Mouse (Mus musculus) midbrain, embryonic 14.5 days (tissue): ENCODE results near the gene Denr. TPM values are rescaled to one million over a fixed set of nuclear protein-coding genes. Genes with fewer than 3 reads are reported as not detected.

Experiments
- ATAC-seq: fragments of 200-750 bp; cut with Nextera tagmentation; 2 replicates; pipeline ENCODE4 v1.8.0; 2017; ENCODE audit warnings: moderate number of reproducible peaks, moderate library complexity; ENCODE audit not compliant: low FRiP score, low TSS enrichment
- DNase-seq: peaks from one replicate; pipeline ENCODE4 v3.0.0-alpha.2; 2015
- H3K27ac ChIP-seq: fragments of 300-500 bp; sonication (generic); replicated peaks from 2 replicates; pipeline ENCODE4 v1.5.1; 2014; ENCODE audit warnings: mild to moderate bottlenecking, low read depth, low read length, moderate library complexity
- H3K27me3 ChIP-seq: fragments of 300-500 bp; sonication (generic); 2 replicates; pipeline ENCODE4 v1.6.1; 2014; ENCODE audit warnings: low read length, control low read depth, mixed read lengths; ENCODE audit not compliant: control insufficient read depth, insufficient read depth
- H3K36me3 ChIP-seq: fragments of 300-500 bp; sonication (generic); 2 replicates; pipeline ENCODE4 v1.6.1; 2014; ENCODE audit warnings: low read length, control low read depth; ENCODE audit not compliant: control insufficient read depth, insufficient read depth
- H3K4me1 ChIP-seq: fragments of 300-500 bp; sonication (generic); 2 replicates; pipeline ENCODE4 v1.6.1; 2014; ENCODE audit warnings: mild to moderate bottlenecking, antibody characterized with exemption, low read length, control low read depth; ENCODE audit not compliant: control insufficient read depth, insufficient read depth
- H3K4me2 ChIP-seq: fragments of 300-500 bp; sonication (generic); 2 replicates; pipeline ENCODE4 v1.6.1; 2014; ENCODE audit warnings: mild to moderate bottlenecking, low read length, moderate library complexity
- H3K4me3 ChIP-seq: fragments of 300-500 bp; sonication (generic); replicated peaks from 2 replicates; pipeline ENCODE4 v1.5.1; 2014; ENCODE audit warnings: low read depth, low read length
- H3K9ac ChIP-seq: fragments of 300-500 bp; sonication (generic); replicated peaks from 2 replicates; pipeline ENCODE4 v1.6.1; 2014; ENCODE audit warnings: mild to moderate bottlenecking, low read length, moderate library complexity
- H3K9me3 ChIP-seq: fragments of 300-500 bp; sonication (generic); 2 replicates; pipeline ENCODE4 v1.6.1; 2016; ENCODE audit warnings: low read length, control low read depth, mixed read lengths; ENCODE audit not compliant: control insufficient read depth
- WGBS: fragments of 180-500 bp; shearing (Covaris S2); extraction: QIAGEN DNeasy Blood & Tissue Kit; methylation state at CpG from one replicate; pipeline ENCODE4 v1.1.7; 2014; 5-methylcytosine and 5-hydroxymethylcytosine counted together
- polyA plus RNA-seq: library from polyadenylated mRNA; unstranded; fragments of >200 nt; fragmentation: Nextera tagmentation; extraction: Ambion mirVana; gene quantifications from 2 replicates; pipeline ENCODE4 v1.2.1, GENCODE M21; 2014

Denr gene
- polyA plus RNA-seq, 1 experiment from 2014 or later: 118 TPM

DNA sequence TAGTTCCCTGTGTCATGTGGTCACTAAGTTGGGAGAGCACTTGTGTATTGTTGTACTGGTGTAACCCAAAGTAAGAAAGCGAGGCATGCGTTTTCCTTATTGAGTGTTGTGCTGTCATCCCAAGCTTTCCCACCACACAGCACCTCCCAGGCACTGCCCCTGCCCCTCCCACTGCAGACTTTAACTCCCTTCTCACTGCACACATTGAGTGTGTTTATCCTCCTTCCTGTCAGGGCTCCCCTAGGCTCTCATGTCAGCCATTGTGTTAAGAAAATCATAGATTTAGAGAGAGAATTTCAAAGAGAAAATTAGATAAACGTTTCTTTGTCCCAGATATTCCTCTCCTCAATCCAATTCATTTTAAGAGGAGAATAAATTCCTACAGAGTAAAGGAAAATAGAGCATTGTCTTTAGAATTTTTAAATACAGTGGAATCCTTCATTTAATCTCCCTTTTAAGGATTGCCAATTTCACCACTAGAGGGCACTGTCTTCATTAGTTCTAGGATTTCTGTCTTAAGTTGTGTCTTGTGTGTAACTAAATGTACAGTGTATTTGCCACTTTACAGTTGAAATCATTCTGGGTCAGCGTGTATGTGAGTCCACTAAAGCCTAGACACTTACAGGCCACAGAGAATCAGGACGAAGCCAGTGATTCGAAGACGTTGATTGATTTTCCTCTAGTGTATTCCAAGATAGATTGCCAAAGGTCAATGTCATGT lies 40.2 kb downstream of the Denr start:
- Histone ChIP-seq H3K4me1 (no peaks in the 10 kb centered on the region), H3K9ac (no peak overlapping the region), H3K9me3 (no peaks in the 10 kb centered on the region), H3K27ac (no peak overlapping the region), H3K4me2 (no peak overlapping the region), H3K27me3 (no peaks in the 10 kb centered on the region), H3K36me3 (no peaks in the 10 kb centered on the region), H3K4me3 (no peak overlapping the region)
- DNase-seq (peak; percentile 92), ATAC-seq (no peak)
- WGBS: 56% methylated on average over 7 of the region's 7 CpGs

DNA sequence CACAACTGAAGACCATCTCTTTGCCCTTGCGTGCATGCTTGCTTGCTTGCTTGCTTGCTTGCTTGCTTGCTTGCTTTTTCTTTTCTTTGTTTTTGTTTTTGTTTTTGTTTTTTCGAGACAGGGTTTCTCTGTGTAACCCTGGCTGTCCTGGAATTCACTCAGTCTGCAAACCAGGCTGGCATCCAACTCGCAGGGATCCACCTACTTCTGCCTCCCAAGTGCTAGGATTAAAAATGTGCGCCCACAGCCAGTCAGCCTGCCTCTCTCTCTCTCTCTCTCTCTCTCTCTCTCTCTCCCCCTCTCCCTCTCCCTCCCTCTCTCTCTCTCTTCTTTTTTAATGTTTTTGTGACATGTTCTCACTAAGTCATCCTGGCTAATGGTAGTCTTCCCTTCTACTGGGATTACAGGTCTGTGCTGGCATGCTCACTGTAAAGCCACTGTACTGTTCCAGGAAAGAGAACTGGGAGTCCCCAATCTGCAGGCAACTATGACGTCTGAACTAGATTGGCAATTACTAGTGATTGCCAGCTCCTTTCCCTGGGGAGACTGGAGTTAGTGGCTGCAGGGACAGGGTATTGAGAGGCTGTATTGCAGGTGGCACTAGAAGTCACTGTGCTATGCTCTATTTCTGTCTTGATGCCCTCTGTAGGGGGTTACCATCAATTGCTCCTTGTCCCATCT lies 45.5 kb downstream of the Denr start:
- H3K27ac ChIP-seq: no peak overlapping the region
- no peak overlapping the region for H3K4me3 ChIP-seq
- H3K27me3 ChIP-seq: no peaks in the 10 kb centered on the region
- H3K9ac ChIP-seq: no peak overlapping the region
- no peaks in the 10 kb centered on the region for H3K4me1 ChIP-seq
- H3K9me3 ChIP-seq: no peaks in the 10 kb centered on the region
- no peak overlapping the region for H3K4me2 ChIP-seq
- WGBS: 61% methylated on average over 5 of the region's 5 CpGs
- no peaks in the 10 kb centered on the region for H3K36me3 ChIP-seq
- ATAC-seq (no peak), DNase-seq (no peak)

DNA sequence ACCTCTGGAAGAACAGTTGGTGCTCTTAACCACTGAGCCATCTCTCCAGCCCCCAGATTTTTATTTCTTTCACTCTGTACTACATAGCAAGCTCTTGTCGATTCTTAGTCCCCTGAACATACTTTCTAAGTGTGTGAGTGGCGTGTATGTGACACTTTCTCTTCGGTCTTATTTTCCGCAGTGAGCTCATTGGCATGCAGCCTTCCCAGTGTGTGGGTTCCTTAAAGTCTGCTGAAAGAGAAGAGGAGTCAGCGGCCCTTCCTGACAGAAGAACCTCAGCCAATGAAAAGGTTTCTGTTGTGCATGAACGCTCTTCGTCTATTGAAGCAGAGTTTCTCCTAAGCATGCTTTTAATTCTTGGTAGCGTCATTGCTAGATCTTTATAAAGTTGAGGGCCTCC lies 50.2 kb downstream of the Denr start:
- Histone ChIP-seq H3K4me1 (no peaks in the 10 kb centered on the region), H3K4me3 (no peak overlapping the region), H3K27me3 (no peaks in the 10 kb centered on the region), H3K9ac (no peak overlapping the region), H3K9me3 (no peaks in the 10 kb centered on the region), H3K36me3 (no peaks in the 10 kb centered on the region), H3K27ac (no peak overlapping the region), H3K4me2 (no peak overlapping the region)
- ATAC-seq (no peak), DNase-seq (no peak)
- WGBS: 72% methylated on average over 8 of the region's 8 CpGs

DNA sequence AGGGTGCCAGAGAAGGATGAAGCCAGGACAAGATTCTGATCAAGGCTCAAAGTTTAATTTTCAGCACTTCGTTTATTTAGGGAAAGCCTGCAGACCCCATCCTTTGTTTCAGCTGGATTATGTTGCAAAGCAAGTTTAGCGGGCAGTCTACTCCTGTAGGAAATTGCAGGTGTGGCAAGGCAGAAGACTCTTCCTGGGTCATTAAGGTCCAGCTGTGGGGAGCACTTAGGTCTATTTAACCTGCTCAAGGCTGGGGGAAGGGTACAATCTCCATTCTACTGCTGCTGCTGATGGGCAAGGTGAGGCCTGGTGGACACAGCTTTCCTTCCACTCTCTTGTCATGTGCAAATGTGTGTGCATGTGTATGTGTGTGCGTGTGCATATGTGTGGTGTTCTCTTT lies 52.0 kb downstream of the Denr start:
- no peaks in the 10 kb centered on the region for H3K27me3 ChIP-seq
- H3K9ac ChIP-seq: no peak overlapping the region
- DNase-seq: no peak
- H3K4me2 ChIP-seq: no peak overlapping the region
- no peaks in the 10 kb centered on the region for H3K36me3 ChIP-seq
- H3K27ac ChIP-seq: no peak overlapping the region
- no peaks in the 10 kb centered on the region for H3K9me3 ChIP-seq
- ATAC-seq: no peak
- 86% methylated on average over 3 of the region's 3 CpGs for WGBS
- no peaks in the 10 kb centered on the region for H3K4me1 ChIP-seq
- H3K4me3 ChIP-seq: no peak overlapping the region

DNA sequence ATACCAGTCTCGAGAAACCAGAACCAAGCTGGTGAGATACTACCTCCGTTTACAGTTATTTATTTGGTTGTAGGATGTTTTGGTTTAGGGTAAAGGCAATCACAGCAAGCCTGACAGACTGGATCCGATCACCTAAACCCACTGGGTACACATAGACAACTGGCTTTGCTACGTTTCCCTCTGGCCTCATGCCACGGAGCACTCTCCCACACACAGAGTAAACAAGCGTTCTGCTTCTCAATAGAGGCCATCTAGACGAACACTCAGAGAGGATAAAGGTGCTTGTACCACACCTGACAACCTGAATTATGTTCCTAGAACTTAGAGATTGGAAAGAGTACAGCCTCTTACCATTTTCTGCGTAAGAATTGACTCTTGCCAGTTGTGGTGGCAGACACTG lies 53.2 kb downstream of the Denr start:
- DNase-seq: no peak
- Histone ChIP-seq H3K9ac (no peak overlapping the region), H3K36me3 (no peaks in the 10 kb centered on the region), H3K27ac (no peak overlapping the region), H3K4me1 (no peaks in the 10 kb centered on the region), H3K9me3 (no peaks in the 10 kb centered on the region), H3K4me3 (no peak overlapping the region), H3K27me3 (no peaks in the 10 kb centered on the region), H3K4me2 (no peak overlapping the region)
- WGBS: 83% methylated on average over 8 of the region's 8 CpGs
- ATAC-seq: no peak

DNA sequence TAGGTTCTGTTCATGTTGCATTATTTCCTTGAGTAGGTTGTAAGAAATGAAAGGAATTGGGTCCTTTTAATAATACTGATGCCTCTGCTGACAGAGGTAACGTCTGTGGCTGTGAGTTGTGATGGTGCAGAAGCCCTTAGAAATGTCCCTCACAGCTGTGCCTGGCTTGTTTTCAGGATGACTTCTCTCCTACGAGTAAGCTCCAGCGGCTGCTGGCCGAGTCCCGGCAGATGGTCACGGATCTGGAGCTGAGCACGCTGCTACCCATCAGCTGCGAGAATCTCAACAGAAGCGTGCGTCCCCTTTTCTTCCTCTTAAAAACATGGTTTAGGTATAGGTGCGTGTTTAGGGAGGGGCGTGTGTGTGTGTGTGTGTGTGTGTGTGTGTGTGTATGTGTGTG lies 54.1 kb downstream of the Denr start:
- no peaks in the 10 kb centered on the region for H3K9me3 ChIP-seq
- no peaks in the 10 kb centered on the region for H3K36me3 ChIP-seq
- ATAC-seq: no peak
- H3K4me1 ChIP-seq: no peaks in the 10 kb centered on the region
- H3K27me3 ChIP-seq: no peaks in the 10 kb centered on the region
- H3K4me2 ChIP-seq: no peak overlapping the region
- 86% methylated on average over 12 of the region's 12 CpGs for WGBS
- no peak for DNase-seq
- no peak overlapping the region for H3K9ac ChIP-seq
- no peak overlapping the region for H3K27ac ChIP-seq
- no peak overlapping the region for H3K4me3 ChIP-seq

DNA sequence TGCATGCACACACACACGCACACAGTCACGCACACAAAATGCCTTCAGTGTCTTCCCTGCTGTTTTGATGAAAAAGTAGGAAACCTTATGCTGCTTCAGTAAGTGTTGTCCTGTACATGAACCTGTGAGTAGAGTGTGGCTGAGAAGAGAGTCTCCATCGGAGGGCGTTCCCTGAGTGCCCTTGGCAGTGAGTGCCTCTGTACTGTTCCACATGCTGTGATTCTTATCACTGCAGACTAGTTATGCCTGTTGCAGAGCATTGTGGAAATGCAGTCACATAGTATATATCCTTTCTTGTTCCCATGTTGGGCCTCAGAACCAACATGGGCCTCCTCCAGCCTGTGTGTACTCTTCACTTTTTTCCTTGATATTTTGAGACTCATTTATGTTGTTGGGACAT lies 57.2 kb downstream of the Denr start:
- DNase-seq (no peak), ATAC-seq (no peak)
- Histone ChIP-seq H3K4me2 (no peak overlapping the region), H3K27me3 (no peaks in the 10 kb centered on the region), H3K9ac (no peak overlapping the region), H3K9me3 (no peaks in the 10 kb centered on the region), H3K36me3 (no peaks in the 10 kb centered on the region), H3K4me1 (no peaks in the 10 kb centered on the region), H3K27ac (no peak overlapping the region), H3K4me3 (no peak overlapping the region)
- 98% methylated on average over 4 of the region's 4 CpGs for WGBS

DNA sequence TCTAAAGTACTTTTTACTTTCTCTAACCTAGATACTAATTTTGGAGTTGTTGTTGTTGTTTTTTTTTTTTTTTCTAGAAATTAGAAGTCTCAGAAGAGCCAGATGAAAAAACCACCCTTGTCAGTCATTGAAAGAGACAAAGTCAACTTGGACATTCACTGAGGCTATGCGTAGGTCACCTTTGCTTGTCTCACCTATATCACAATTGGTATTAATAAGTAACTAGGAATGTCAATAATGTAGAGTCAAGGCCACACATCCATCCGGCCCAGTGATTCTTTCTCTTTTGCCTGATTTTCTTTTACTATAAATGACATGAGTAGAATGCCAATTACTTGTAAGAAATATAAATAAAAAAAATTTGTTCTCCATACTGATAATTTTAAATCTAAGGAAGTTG lies 59.8 kb downstream of the Denr start:
- no peaks in the 10 kb centered on the region for H3K36me3 ChIP-seq
- DNase-seq: no peak
- WGBS: 96% methylated on average over 2 of the region's 2 CpGs

DNA sequence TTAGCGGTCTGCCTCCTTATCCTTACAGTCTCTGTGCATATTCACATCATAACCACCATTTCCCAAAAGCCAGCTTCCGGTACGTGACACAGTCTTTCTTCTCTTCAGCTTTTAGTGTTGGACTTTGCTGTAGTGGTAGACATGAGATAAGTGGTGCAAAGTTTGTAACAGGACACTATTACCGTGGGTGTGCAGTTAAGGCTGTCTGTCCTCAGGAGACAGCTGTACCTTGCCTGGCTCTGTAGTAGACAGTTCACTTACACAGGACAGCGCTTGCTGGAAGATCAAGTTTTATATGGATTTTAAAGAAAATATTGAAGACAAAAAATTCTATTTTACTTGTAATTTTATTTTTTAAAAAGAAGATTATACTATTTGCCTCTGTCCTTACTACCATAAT lies 61.5 kb downstream of the Denr start:
- DNase-seq (no peak), ATAC-seq (no peak)
- Histone ChIP-seq H3K9ac (no peak overlapping the region), H3K4me2 (no peak overlapping the region), H3K9me3 (no peaks in the 10 kb centered on the region), H3K36me3 (no peaks in the 10 kb centered on the region), H3K27ac (no peak overlapping the region), H3K4me3 (no peak overlapping the region), H3K4me1 (no peaks in the 10 kb centered on the region), H3K27me3 (no peaks in the 10 kb centered on the region)
- 89% methylated on average over 5 of the region's 5 CpGs for WGBS

More for the DNA sequence above, 59.8 kb downstream of the Denr start:
- H3K9me3 ChIP-seq: no peaks in the 10 kb centered on the region
- ATAC-seq: no peak
- H3K4me1 ChIP-seq: no peaks in the 10 kb centered on the region
- no peak overlapping the region for H3K9ac ChIP-seq
- no peak overlapping the region for H3K4me2 ChIP-seq
- H3K27me3 ChIP-seq: no peaks in the 10 kb centered on the region
- no peak overlapping the region for H3K4me3 ChIP-seq
- no peak overlapping the region for H3K27ac ChIP-seq
